Mouse (Mus musculus): ENCODE results near the gene Tmem63b. TPM values are rescaled to one million over a fixed set of nuclear protein-coding genes. Genes with fewer than 3 reads are reported as not detected.

Tmem63b gene
- polyA plus RNA-seq, 1 experiment from 2014 or later: 7.7 TPM

GRCm38 (mm10) chr17:45702254-45702653, 15.5 kb upstream of the Tmem63b start:
- no peak overlapping the region for H3K9ac ChIP-seq
- H3K27ac ChIP-seq: 0 out of 2 replicates have a peak overlapping the region, but pooled peaks have one; percentile 36
- H3K9me3 ChIP-seq (replicated peaks): no peaks in the 10 kb centered on the region
- H3K27me3 ChIP-seq: no peaks in the 10 kb centered on the region
- H3K4me1 ChIP-seq (replicated peaks): peaks cover 34% of the 10 kb centered on the region
- DNase-seq (no peak), ATAC-seq (ENCODE audit: low read depth) (peak; percentile 38; the same call in 1 of the 2 replicates)
- 38% methylated on average over 4 of the region's 4 CpGs for WGBS (ENCODE audit: insufficient replicate concordance)
- no peak overlapping the region for H3K4me3 ChIP-seq (replicated peaks)
- peaks cover 18% of the 10 kb centered on the region for H3K36me3 ChIP-seq
- H3K4me2 ChIP-seq: no peak overlapping the region

GRCm38 (mm10) chr17:45701236-45701591, 14.5 kb upstream of the Tmem63b start:
- no peak overlapping the region for H3K9ac ChIP-seq
- DNase-seq (no peak), ATAC-seq (ENCODE audit: low read depth) (no peak)
- no peaks in the 10 kb centered on the region for H3K27me3 ChIP-seq
- H3K9me3 ChIP-seq (replicated peaks): no peaks in the 10 kb centered on the region
- H3K4me1 ChIP-seq (replicated peaks): peaks cover 36% of the 10 kb centered on the region
- H3K36me3 ChIP-seq: peaks cover 27% of the 10 kb centered on the region
- no peak overlapping the region for H3K4me3 ChIP-seq (replicated peaks)
- no peak overlapping the region for H3K27ac ChIP-seq
- no peak overlapping the region for H3K4me2 ChIP-seq
- 73% methylated on average over 9 of the region's 9 CpGs for WGBS (ENCODE audit: insufficient replicate concordance)

GRCm38 (mm10) chr17:45700496-45701235, 14.0 kb upstream of the Tmem63b start:
- H3K4me1 ChIP-seq (replicated peaks): peaks cover 40% of the 10 kb centered on the region
- H3K27me3 ChIP-seq: no peaks in the 10 kb centered on the region
- H3K36me3 ChIP-seq: peaks cover 28% of the 10 kb centered on the region
- no peak overlapping the region for H3K4me3 ChIP-seq (replicated peaks)
- ATAC-seq (ENCODE audit: low read depth): no peak
- H3K27ac ChIP-seq: no peak overlapping the region
- no peak overlapping the region for H3K4me2 ChIP-seq
- no peak for DNase-seq
- H3K9ac ChIP-seq: no peak overlapping the region
- WGBS (ENCODE audit: insufficient replicate concordance): 61% methylated on average over 10 of the region's 16 CpGs
- H3K9me3 ChIP-seq (replicated peaks): no peaks in the 10 kb centered on the region

DNA sequence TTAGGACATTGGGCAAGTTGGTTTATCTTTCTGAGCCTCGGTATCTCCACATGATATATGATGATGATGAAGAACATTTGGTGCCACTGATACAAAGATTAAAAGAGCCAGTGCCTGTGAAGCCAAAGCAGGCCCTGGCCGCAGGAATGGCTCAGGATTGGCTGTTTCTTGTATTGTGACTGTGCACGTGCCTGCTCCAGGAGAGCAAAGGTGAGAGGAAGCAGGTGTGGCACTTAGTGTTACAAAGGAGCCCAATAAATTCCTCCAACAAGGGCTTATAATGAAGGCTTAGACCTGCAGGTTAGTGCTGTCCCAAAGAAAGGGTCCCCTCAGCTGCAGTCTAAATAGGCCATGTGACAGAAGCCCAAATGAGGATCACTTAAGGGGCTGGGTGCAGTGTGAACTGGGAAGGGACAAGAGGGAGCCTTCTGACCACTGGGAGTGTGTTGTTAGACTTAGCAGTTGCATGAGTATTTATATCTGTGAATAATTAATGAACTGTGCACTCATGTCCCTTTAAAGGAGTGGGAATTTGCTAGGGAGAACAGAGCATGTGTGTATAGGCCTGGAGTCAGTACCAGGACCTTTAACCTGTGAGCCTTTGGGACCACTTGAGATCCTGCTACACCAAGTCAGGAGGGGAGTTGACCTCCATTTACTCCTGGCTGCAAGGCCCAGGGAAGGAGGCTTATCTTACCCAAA, 12.5 kb upstream of the Tmem63b start:
- Histone ChIP-seq H3K9ac (no peak overlapping the region), H3K27ac (no peak overlapping the region), H3K4me2 (no peak overlapping the region), H3K9me3 (replicated peaks) (no peaks in the 10 kb centered on the region), H3K4me1 (replicated peaks) (peaks cover 51% of the 10 kb centered on the region), H3K36me3 (peaks cover 28% of the 10 kb centered on the region), H3K27me3 (no peaks in the 10 kb centered on the region), H3K4me3 (replicated peaks) (no peak overlapping the region)
- ATAC-seq (ENCODE audit: low read depth): no peak
- no peak for DNase-seq
- WGBS (ENCODE audit: insufficient replicate concordance): 70% methylated on average over 3 of the region's 3 CpGs

DNA sequence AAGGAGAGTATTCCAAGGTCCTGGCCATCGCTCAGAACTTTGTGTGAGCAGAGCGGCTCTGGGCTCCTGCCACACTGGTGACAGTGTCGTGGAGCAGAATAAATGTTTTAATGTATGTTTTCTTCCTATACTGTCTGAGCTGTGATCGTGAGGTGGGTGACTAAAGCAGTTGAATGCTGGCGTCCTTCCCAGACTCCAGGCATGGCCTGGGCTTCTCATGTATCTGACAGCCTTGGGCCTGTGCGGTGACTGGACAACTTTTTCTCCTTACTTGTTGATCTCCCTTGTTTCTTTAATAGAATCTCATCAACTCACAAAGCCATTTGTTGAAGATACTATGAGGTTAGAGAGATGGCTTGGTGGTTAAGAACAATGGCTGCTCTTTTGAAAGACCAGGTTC, 11.7 kb upstream of the Tmem63b start:
- Histone ChIP-seq H3K27me3 (no peaks in the 10 kb centered on the region), H3K9me3 (replicated peaks) (no peaks in the 10 kb centered on the region), H3K4me2 (no peak overlapping the region), H3K4me1 (replicated peaks) (peaks cover 57% of the 10 kb centered on the region), H3K4me3 (replicated peaks) (no peak overlapping the region), H3K36me3 (peaks cover 28% of the 10 kb centered on the region), H3K9ac (no peak overlapping the region), H3K27ac (no peak overlapping the region)
- DNase-seq (no peak), ATAC-seq (ENCODE audit: low read depth) (no peak)
- WGBS (ENCODE audit: insufficient replicate concordance): 86% methylated on average over 6 of the region's 6 CpGs

GRCm38 (mm10) chr17:45696981-45697380, 10.3 kb upstream of the Tmem63b start:
- 89% methylated on average over 9 of the region's 9 CpGs for WGBS (ENCODE audit: insufficient replicate concordance)
- no peaks in the 10 kb centered on the region for H3K9me3 ChIP-seq (replicated peaks)
- H3K27me3 ChIP-seq: no peaks in the 10 kb centered on the region
- H3K27ac ChIP-seq: no peak overlapping the region
- peaks cover 28% of the 10 kb centered on the region for H3K36me3 ChIP-seq
- no peak for DNase-seq
- no peak for ATAC-seq (ENCODE audit: low read depth)
- no peak overlapping the region for H3K9ac ChIP-seq
- peaks cover 58% of the 10 kb centered on the region for H3K4me1 ChIP-seq (replicated peaks)
- H3K4me3 ChIP-seq (replicated peaks): no peak overlapping the region
- no peak overlapping the region for H3K4me2 ChIP-seq

DNA sequence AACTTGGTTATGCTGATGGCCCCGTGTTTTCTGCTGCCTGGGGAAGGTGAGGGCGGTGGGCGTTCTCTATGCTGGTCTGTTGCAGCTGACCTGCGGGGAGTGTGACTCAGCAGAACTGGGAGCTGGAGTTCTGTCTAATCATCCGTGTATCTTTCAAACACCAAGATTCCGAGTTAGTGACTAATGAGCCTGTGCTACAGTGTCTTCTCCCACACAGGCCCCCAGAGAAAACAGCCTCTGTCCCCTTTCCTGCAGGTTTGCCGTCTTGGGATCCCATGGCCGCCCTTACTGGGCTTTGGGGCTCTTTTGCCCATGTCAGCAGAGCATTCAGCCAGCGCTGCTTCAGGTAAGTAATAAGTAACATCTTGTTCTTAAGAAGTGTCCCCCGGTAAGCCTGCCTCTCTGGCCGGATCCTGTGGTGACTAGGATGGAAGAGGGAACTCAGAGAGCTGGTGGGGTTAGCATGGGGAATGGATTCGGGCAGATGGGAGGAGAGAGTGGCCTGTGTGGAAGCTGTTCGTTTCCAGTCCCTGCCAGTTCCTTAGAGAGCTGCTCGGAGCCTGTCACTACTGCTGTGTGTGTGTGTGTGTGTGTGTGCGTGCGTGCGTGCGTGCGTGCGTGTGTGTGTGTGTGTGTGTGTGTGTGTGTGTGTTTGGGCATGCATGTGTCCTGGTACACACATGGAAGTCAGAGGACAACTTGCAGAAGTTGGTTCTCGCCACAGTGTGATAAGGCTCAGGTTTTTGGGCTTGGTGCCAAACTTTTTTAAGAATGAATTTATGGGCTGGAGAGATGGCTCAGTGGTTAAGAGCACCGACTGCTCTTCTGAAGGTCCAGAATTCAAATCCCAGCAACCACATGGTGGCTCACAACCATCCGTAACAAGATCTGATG, 8.8 kb upstream of the Tmem63b start:
- Histone ChIP-seq H3K4me2 (peak overlapping the region; percentile 43), H3K4me1 (replicated peaks) (peaks cover 55% of the 10 kb centered on the region), H3K9ac (peak overlapping the region; percentile 57), H3K9me3 (replicated peaks) (no peaks in the 10 kb centered on the region), H3K27ac (peak overlapping the region; percentile 67), H3K36me3 (peaks cover 28% of the 10 kb centered on the region), H3K4me3 (replicated peaks) (no peak overlapping the region), H3K27me3 (no peaks in the 10 kb centered on the region)
- ATAC-seq (ENCODE audit: low read depth) (peak; percentile 72), DNase-seq (peak; percentile 59)
- 45% methylated on average over 23 of the region's 23 CpGs for WGBS (ENCODE audit: insufficient replicate concordance)

GRCm38 (mm10) chr17:45693812-45694565, 7.3 kb upstream of the Tmem63b start:
- no peak overlapping the region for H3K9ac ChIP-seq
- 73% methylated on average over 18 of the region's 18 CpGs for whole genome bisulfite sequencing (ENCODE audit: insufficient replicate concordance)
- no peak for DNase-seq
- no peaks in the 10 kb centered on the region for H3K9me3 ChIP-seq (replicated peaks)
- ATAC-seq (ENCODE audit: low read depth): 0 out of 2 replicates have a peak, but pooled peaks have one; percentile 19
- H3K27me3 ChIP-seq: no peaks in the 10 kb centered on the region
- no peak overlapping the region for H3K4me3 ChIP-seq (replicated peaks)
- H3K4me2 ChIP-seq: no peak overlapping the region
- H3K4me1 ChIP-seq (replicated peaks): peaks cover 54% of the 10 kb centered on the region
- peak overlapping the region; percentile 36; the same call in 1 of the 2 replicates for H3K27ac ChIP-seq
- peaks cover 24% of the 10 kb centered on the region for H3K36me3 ChIP-seq

DNA sequence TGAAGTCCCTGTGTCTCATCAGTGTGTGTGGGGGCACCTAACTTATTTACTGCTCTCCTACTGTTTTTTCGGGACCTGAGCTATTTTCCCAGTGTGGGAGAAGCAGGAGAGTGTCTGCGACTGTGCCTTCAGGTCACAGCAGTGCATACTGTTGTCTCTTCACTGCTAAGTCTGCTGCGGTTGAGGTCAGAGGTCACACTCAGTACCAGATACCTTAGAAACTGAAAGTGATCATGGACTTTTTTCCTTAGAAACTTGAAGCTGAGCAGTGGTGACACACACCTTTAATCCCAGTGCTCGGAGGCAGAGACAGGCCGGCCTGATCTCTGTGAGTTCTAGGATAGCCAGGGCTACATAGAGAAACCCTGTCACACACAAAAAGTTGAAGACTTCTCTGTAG, 5.5 kb upstream of the Tmem63b start:
- Histone ChIP-seq H3K4me2 (no peak overlapping the region), H3K27me3 (no peaks in the 10 kb centered on the region), H3K4me1 (replicated peaks) (peaks cover 67% of the 10 kb centered on the region), H3K9ac (no peak overlapping the region), H3K27ac (0 out of 2 replicates have a peak overlapping the region, but pooled peaks have one; percentile 21), H3K4me3 (replicated peaks) (no peak overlapping the region), H3K36me3 (peaks cover 10% of the 10 kb centered on the region), H3K9me3 (replicated peaks) (no peaks in the 10 kb centered on the region)
- DNase-seq (no peak), ATAC-seq (ENCODE audit: low read depth) (no peak)
- WGBS (ENCODE audit: insufficient replicate concordance): 74% methylated on average over 5 of the region's 5 CpGs

GRCm38 (mm10) chr17:45690044-45690443, 3.3 kb upstream of the Tmem63b start:
- no peaks in the 10 kb centered on the region for H3K9me3 ChIP-seq (replicated peaks)
- peaks cover 66% of the 10 kb centered on the region for H3K4me1 ChIP-seq (replicated peaks)
- ATAC-seq (ENCODE audit: low read depth) (no peak), DNase-seq (no peak)
- no peak overlapping the region for H3K9ac ChIP-seq
- no peaks in the 10 kb centered on the region for H3K36me3 ChIP-seq
- H3K27ac ChIP-seq: no peak overlapping the region
- H3K27me3 ChIP-seq: peaks cover 3% of the 10 kb centered on the region; the same call in 1 of the 2 replicates
- H3K4me3 ChIP-seq (replicated peaks): no peak overlapping the region
- no peak overlapping the region for H3K4me2 ChIP-seq
- 80% methylated on average over 4 of the region's 4 CpGs for WGBS (ENCODE audit: insufficient replicate concordance)
